Mouse (Mus musculus) heart, adult 9 months (tissue): ENCODE measurements at regions not wholly inside any gene's neighbourhood (a gene's known extent, or its start where the extent isn't known, plus 50 kb on each side); places are given as distances from the start of the nearest gene placed in this dataset.

Source experiments
- DNase-seq, 2 experiments: peaks; one replicate each; pipeline ENCODE4 v3.0.0; 2022; ENCODE audit warnings: low spot score in 2 of 2

GRCm38 (mm10) chr12:54320533-54320932 is 116.9 kb upstream of the Egln3 start:
- DNase-seq: no peak

GRCm38 (mm10) chr12:54316980-54317471 is 113.4 kb upstream of the Egln3 start:
- DNase-seq: no peak

- no peak for DNase-seq
Measured at GRCm38 (mm10) chr12:54316066-54316567, 112.5 kb upstream of the Egln3 start.

- no peak for DNase-seq
Measured at GRCm38 (mm10) chr12:54314153-54314552, 110.5 kb upstream of the Egln3 start.

- peak; percentile 62 to 71 for DNase-seq
Measured at GRCm38 (mm10) chr12:54313211-54313845, 109.7 kb upstream of the Egln3 start.

GRCm38 (mm10) chr12:54312522-54313210 is 109.0 kb upstream of the Egln3 start:
- DNase-seq: peak in 1 of 2 experiments; percentile 13

- no peak for DNase-seq
Measured at GRCm38 (mm10) chr12:54311896-54312521, 108.3 kb upstream of the Egln3 start.

- no peak for DNase-seq
Measured at GRCm38 (mm10) chr12:54309874-54310273, 106.2 kb upstream of the Egln3 start.

GRCm38 (mm10) chr12:54309219-54309618 is 105.6 kb upstream of the Egln3 start:
- no peak for DNase-seq

- no peak for DNase-seq
Measured at GRCm38 (mm10) chr12:54305135-54305630, 101.5 kb upstream of the Egln3 start.

- no peak for DNase-seq
Measured at GRCm38 (mm10) chr12:54303746-54304145, 100.1 kb upstream of the Egln3 start.

GRCm38 (mm10) chr12:54299506-54299905 is 95.8 kb upstream of the Egln3 start:
- DNase-seq: no peak

- no peak for DNase-seq
Measured at GRCm38 (mm10) chr12:54293248-54293647, 89.6 kb upstream of the Egln3 start.

- no peak for DNase-seq
Measured at GRCm38 (mm10) chr12:54290311-54290710, 86.7 kb upstream of the Egln3 start.

GRCm38 (mm10) chr12:54288747-54289146 is 85.1 kb upstream of the Egln3 start:
- DNase-seq: no peak

- no peak for DNase-seq
Measured at GRCm38 (mm10) chr12:54288041-54288502, 84.4 kb upstream of the Egln3 start.

- peak; percentile 65 to 75 for DNase-seq
Measured at GRCm38 (mm10) chr12:54286911-54287819, 83.5 kb upstream of the Egln3 start.

- DNase-seq: no peak
Measured at GRCm38 (mm10) chr12:54283646-54284045, 80.0 kb upstream of the Egln3 start.

- no peak for DNase-seq
Measured at GRCm38 (mm10) chr12:54283011-54283410, 79.4 kb upstream of the Egln3 start.

- no peak for DNase-seq
Measured at GRCm38 (mm10) chr12:54282281-54282921, 78.7 kb upstream of the Egln3 start.

- DNase-seq: peak; percentile 55 to 61
Measured at GRCm38 (mm10) chr12:54280457-54280856, 76.8 kb upstream of the Egln3 start.
